ENCODE assay signal across 24 mouse cellular contexts in genomic region chr11:31896905-31897304, GRCm38 (mm10). TPM values are rescaled to one million over a fixed set of nuclear protein-coding genes. Genes with fewer than 3 reads are reported as not detected.
DNase-seq lines count a peak whose midpoint lies in the region; ATAC-seq and TF ChIP-seq lines count a peak whose summit lies in the region.
"Had no signal": no experiment of that assay in that cellular context is flagged by ENCODE, and none has a peak within 500 bp of the region (broad histone marks: within the 10 kb centered on the region; RNA-seq: fewer than 3 reads in every experiment).

No protein-coding gene starts in this region.

- WGBS in stomach, embryonic 15.5 days: 62% methylated on average over 3 of the region's 3 CpGs
- WGBS in stomach, postnatal 0 days: 70% methylated on average over 3 of the region's 3 CpGs
- WGBS in liver, embryonic 15.5 days (ENCODE audit: insufficient replicate concordance): 26% methylated on average over 3 of the region's 3 CpGs
- 84% methylated on average over 3 of the region's 3 CpGs for WGBS in kidney, embryonic 15.5 days
- WGBS in hindbrain, embryonic 14.5 days: 93% methylated on average over 3 of the region's 3 CpGs

- TF ChIP-seq EP300 in stomach, postnatal 0 days (optimal IDR thresholded peaks at IDR 0.05): no peak

- no peaks in the 10 kb centered on the region for H3K27me3 ChIP-seq in stomach, embryonic 15.5 days (replicated peaks)
- no peaks in the 10 kb centered on the region for H3K27me3 ChIP-seq in stomach, postnatal 0 days (ENCODE audit: control insufficient read depth, insufficient read depth, low read length)
- no peaks in the 10 kb centered on the region for H3K27me3 ChIP-seq in liver, embryonic 15.5 days
- H3K27me3 ChIP-seq in kidney, embryonic 15.5 days: no peaks in the 10 kb centered on the region
- H3K27me3 ChIP-seq in hindbrain, embryonic 14.5 days (ENCODE audit: control insufficient read depth, insufficient read depth, low read length): no peaks in the 10 kb centered on the region
- H3K27me3 ChIP-seq: embryonic facial prominence, embryonic 15.5 days; hindbrain, embryonic 15.5 days; midbrain, embryonic 13.5 days; neural tube, embryonic 12.5 days; Patski had no signal

- H3K4me2 ChIP-seq in stomach, embryonic 15.5 days: no peak overlapping the region
- H3K4me2 ChIP-seq in stomach, postnatal 0 days (replicated peaks; ENCODE audit: low read depth): no peak overlapping the region
- H3K4me2 ChIP-seq in liver, embryonic 15.5 days: peak overlapping the region; percentile 63
- H3K4me2 ChIP-seq in kidney, embryonic 15.5 days: no peak overlapping the region
- no peak overlapping the region for H3K4me2 ChIP-seq in hindbrain, embryonic 14.5 days (replicated peaks)
- H3K4me2 ChIP-seq: embryonic facial prominence, embryonic 15.5 days; hindbrain, embryonic 15.5 days; midbrain, embryonic 13.5 days; neural tube, embryonic 12.5 days had no signal

- H3K4me1 ChIP-seq in stomach, embryonic 15.5 days: no peaks in the 10 kb centered on the region
- H3K4me1 ChIP-seq in stomach, postnatal 0 days (replicated peaks; ENCODE audit: control insufficient read depth, insufficient read depth): no peaks in the 10 kb centered on the region
- H3K4me1 ChIP-seq in liver, embryonic 15.5 days (replicated peaks): peaks cover 86% of the 10 kb centered on the region
- peaks cover 13% of the 10 kb centered on the region; the same call in 1 of the 2 replicates for H3K4me1 ChIP-seq in kidney, embryonic 15.5 days
- H3K4me1 ChIP-seq in hindbrain, embryonic 14.5 days (replicated peaks; ENCODE audit: control insufficient read depth, insufficient read depth, low read length): no peaks in the 10 kb centered on the region
- H3K4me1 ChIP-seq: embryonic facial prominence, embryonic 15.5 days; midbrain, embryonic 13.5 days; neural tube, embryonic 12.5 days had no signal

- H3K4me3 ChIP-seq in stomach, embryonic 15.5 days (replicated peaks): no peak overlapping the region
- no peak overlapping the region for H3K4me3 ChIP-seq in stomach, postnatal 0 days (ENCODE audit: low read depth, low read length)
- H3K4me3 ChIP-seq in liver, embryonic 15.5 days (replicated peaks): peak overlapping the region; percentile 34
- no peak overlapping the region for H3K4me3 ChIP-seq in kidney, embryonic 15.5 days (replicated peaks)
- H3K4me3 ChIP-seq in hindbrain, embryonic 14.5 days (replicated peaks; ENCODE audit: low read length): no peak overlapping the region
- H3K4me3 ChIP-seq: embryonic facial prominence, embryonic 15.5 days; heart, embryonic 10.5 days; hindbrain, embryonic 15.5 days; limb, embryonic 10.5 days; midbrain, embryonic 13.5 days; neural tube, embryonic 12.5 days had no signal

- 0 out of 2 replicates have a peak, but pooled peaks have one; percentile 35 for ATAC-seq in stomach, embryonic 15.5 days (ENCODE audit: insufficient read depth, low FRiP score, low read depth)
- no peak for ATAC-seq in stomach, postnatal 0 days (ENCODE audit: low FRiP score, low TSS enrichment)
- peak; percentile 94 for ATAC-seq in erythroid progenitor cell, adult 5-6 weeks (replicated peaks; ENCODE audit: low FRiP score, poor library complexity, severe bottlenecking)
- peak; percentile 91 for ATAC-seq in liver, embryonic 15.5 days (ENCODE audit: insufficient read depth)
- ATAC-seq in kidney, embryonic 15.5 days (replicated peaks; ENCODE audit: low FRiP score): no peak
- ATAC-seq in hindbrain, embryonic 14.5 days (ENCODE audit: low FRiP score): no peak
- ATAC-seq: CD4-positive, CD25-positive, alpha-beta regulatory T cell, adult 4 months; forebrain, postnatal 0 days; midbrain, embryonic 13.5 days; Patski had no signal

- no peak overlapping the region for H3K9ac ChIP-seq in stomach, embryonic 15.5 days
- no peak overlapping the region for H3K9ac ChIP-seq in stomach, postnatal 0 days (ENCODE audit: low read length)
- H3K9ac ChIP-seq in liver, embryonic 15.5 days: peak overlapping the region; percentile 43; the same call in 1 of the 2 replicates
- H3K9ac ChIP-seq in kidney, embryonic 15.5 days: no peak overlapping the region
- H3K9ac ChIP-seq in hindbrain, embryonic 14.5 days: no peak overlapping the region
- H3K9ac ChIP-seq: embryonic facial prominence, embryonic 15.5 days; forebrain, postnatal 0 days; hindbrain, embryonic 15.5 days; midbrain, embryonic 13.5 days; neural tube, embryonic 12.5 days had no signal

- no peak for DNase-seq in stomach, postnatal 0 days (ENCODE audit: low spot score)
- no peak for DNase-seq in hindbrain, embryonic 14.5 days (ENCODE audit: low spot score)
- DNase-seq in frontal cortex, postnatal 14 days (ENCODE audit: low spot score in 2 of 2): no peak
- DNase-seq: adrenal gland, adult 2 months; cerebellum, adult 9-10 months; forebrain, postnatal 0 days; heart, postnatal 4 days; kidney, adult 2 months; kidney, postnatal 10 days; lung, postnatal 10 days; right cerebral cortex, postnatal 25 days; thymus, adult 2 months had no signal

- no peaks in the 10 kb centered on the region for H3K9me3 ChIP-seq in stomach, embryonic 15.5 days
- no peaks in the 10 kb centered on the region for H3K9me3 ChIP-seq in stomach, postnatal 0 days (ENCODE audit: control insufficient read depth, low read length)
- H3K9me3 ChIP-seq in liver, embryonic 15.5 days (replicated peaks): no peaks in the 10 kb centered on the region
- H3K9me3 ChIP-seq in kidney, embryonic 15.5 days (replicated peaks): no peaks in the 10 kb centered on the region
- H3K9me3 ChIP-seq in hindbrain, embryonic 14.5 days (ENCODE audit: control insufficient read depth, low read length): no peaks in the 10 kb centered on the region
- H3K9me3 ChIP-seq: embryonic facial prominence, embryonic 15.5 days; heart, embryonic 10.5 days; hindbrain, embryonic 15.5 days; limb, embryonic 10.5 days; midbrain, embryonic 13.5 days; neural tube, embryonic 12.5 days had no signal

- no peaks in the 10 kb centered on the region for H3K36me3 ChIP-seq in stomach, embryonic 15.5 days
- no peaks in the 10 kb centered on the region for H3K36me3 ChIP-seq in stomach, postnatal 0 days (ENCODE audit: control insufficient read depth, insufficient read depth, low read length)
- H3K36me3 ChIP-seq in liver, embryonic 15.5 days (replicated peaks): peaks cover 73% of the 10 kb centered on the region
- H3K36me3 ChIP-seq in kidney, embryonic 15.5 days: no peaks in the 10 kb centered on the region
- peaks cover 9% of the 10 kb centered on the region; the same call in 1 of the 2 replicates for H3K36me3 ChIP-seq in hindbrain, embryonic 14.5 days (replicated peaks; ENCODE audit: control insufficient read depth, insufficient read depth)
- H3K36me3 ChIP-seq: embryonic facial prominence, embryonic 15.5 days; heart, embryonic 10.5 days; hindbrain, embryonic 15.5 days; limb, embryonic 10.5 days; midbrain, embryonic 13.5 days; neural tube, embryonic 12.5 days had no signal

- no peak for TF ChIP-seq CTCF in stomach, postnatal 0 days (IDR thresholded peaks at IDR 0.05; ENCODE audit: low read depth)

- H3K27ac ChIP-seq in stomach, embryonic 15.5 days: no peak overlapping the region
- no peak overlapping the region for H3K27ac ChIP-seq in stomach, postnatal 0 days (replicated peaks)
- H3K27ac ChIP-seq in liver, embryonic 15.5 days (replicated peaks): peak overlapping the region; percentile 89
- H3K27ac ChIP-seq in kidney, embryonic 15.5 days: no peak overlapping the region
- no peak overlapping the region for H3K27ac ChIP-seq in hindbrain, embryonic 14.5 days
- H3K27ac ChIP-seq: embryonic facial prominence, embryonic 15.5 days; heart, embryonic 10.5 days; hindbrain, embryonic 15.5 days; limb, embryonic 10.5 days; midbrain, embryonic 13.5 days; neural tube, embryonic 12.5 days had no signal

RNA-seq across cellular contexts. Expression of gene Cpeb4, which starts 24.9 kb away (rescaled TPM):
- polyA plus RNA-seq in stomach, embryonic 15.5 days (2015; fragmentation: Nextera tagmentation; extraction: Ambion mirVana): 4.2 and 4.6 TPM in 2 replicates
- polyA plus RNA-seq in stomach, postnatal 0 days (2015; fragmentation: Nextera tagmentation; extraction: Ambion mirVana): 5.7 and 6.1 TPM in 2 replicates
- total RNA-seq in erythroid progenitor cell, adult 5-6 weeks (2015; ENCODE audit: low replicate concordance): 413 and 439 TPM in 2 replicates
- 229 and 303 TPM in 2 replicates for total RNA-seq in erythroid progenitor cell, adult 5-6 weeks (2017; ENCODE audit: low replicate concordance)
- polyA plus RNA-seq in liver, embryonic 15.5 days (2015; fragmentation: Nextera tagmentation; extraction: Ambion mirVana): 19.0 and 19.1 TPM in 2 replicates
- 3.6 and 3.9 TPM in 2 replicates for polyA plus RNA-seq in kidney, embryonic 15.5 days (2015; fragmentation: Nextera tagmentation; extraction: Ambion mirVana)
- polyA plus RNA-seq in hindbrain, embryonic 14.5 days (2014; fragmentation: Nextera tagmentation; extraction: Ambion mirVana): 37.6 and 40.9 TPM in 2 replicates

Comparison
In these comparisons a context has a peak if more than half of its experiments do, and no peak if none do; other contexts are left out.
1. ATAC-seq: peak in stomach, embryonic 15.5 days (single experiment), erythroid progenitor cell, adult 5-6 weeks (single experiment) and liver, embryonic 15.5 days (single experiment); none in stomach, postnatal 0 days (single experiment), kidney, embryonic 15.5 days (single experiment) and hindbrain, embryonic 14.5 days (single experiment).